Mouse (Mus musculus) embryonic facial prominence, embryonic 14.5 days (tissue): ENCODE measurements around the gene H2-Q6. TPM values are rescaled to one million over a fixed set of nuclear protein-coding genes. Genes with fewer than 3 reads are reported as not detected.
A peak's percentile ranks its signal among the peaks of the same experiment; 100 is the strongest.

Experiments used
- ATAC-seq: fragments of 200-750 bp; cut with Nextera tagmentation; 2 replicates; pipeline ENCODE4 v1.8.0; 2017; ENCODE audit warnings: low read depth, moderate number of reproducible peaks, moderate TSS enrichment
- DNase-seq: peaks from one replicate; pipeline ENCODE4 v3.0.0-alpha.2; 2015; ENCODE audit warnings: low spot score
- H3K27ac ChIP-seq: fragments of 300-500 bp; sonication (generic); replicated peaks from 2 replicates; pipeline ENCODE4 v1.5.1; 2014; ENCODE audit warnings: low read depth, mild to moderate bottlenecking, low read length, moderate library complexity
- H3K27me3 ChIP-seq: fragments of 300-500 bp; sonication (generic); replicated peaks from 2 replicates; pipeline ENCODE4 v1.6.1; 2014; ENCODE audit warnings: low read length; ENCODE audit not compliant: control insufficient read depth, insufficient read depth
- H3K36me3 ChIP-seq: fragments of 300-500 bp; sonication (generic); 2 replicates; pipeline ENCODE4 v1.6.1; 2014; ENCODE audit warnings: low read length, mixed read lengths; ENCODE audit not compliant: control insufficient read depth, insufficient read depth
- H3K4me1 ChIP-seq: fragments of 300-500 bp; sonication (generic); 2 replicates; pipeline ENCODE4 v1.6.1; 2014; ENCODE audit warnings: antibody characterized with exemption, low read length; ENCODE audit not compliant: control insufficient read depth, insufficient read depth
- H3K4me2 ChIP-seq: fragments of 300-500 bp; sonication (generic); 2 replicates; pipeline ENCODE4 v1.6.1; 2014; ENCODE audit warnings: low read depth, mild to moderate bottlenecking, low read length, moderate library complexity, mixed read lengths
- H3K4me3 ChIP-seq: fragments of 300-500 bp; sonication (generic); 2 replicates; pipeline ENCODE4 v1.5.1; 2014; ENCODE audit warnings: low read depth, mild to moderate bottlenecking, low read length
- H3K9ac ChIP-seq: fragments of 300-500 bp; sonication (generic); 2 replicates; pipeline ENCODE4 v1.6.1; 2014; ENCODE audit warnings: low read depth, mild to moderate bottlenecking, low read length, moderate library complexity, mixed read lengths
- H3K9me3 ChIP-seq: fragments of 300-500 bp; sonication (generic); 2 replicates; pipeline ENCODE4 v1.6.1; 2016; ENCODE audit warnings: low read length; ENCODE audit not compliant: control insufficient read depth
- WGBS: fragments of 180-500 bp; shearing (Covaris S2); extraction: QIAGEN DNeasy Blood & Tissue Kit; methylation state at CpG from one replicate; pipeline ENCODE4 v1.1.7; 2014; 5-methylcytosine and 5-hydroxymethylcytosine counted together
- polyA plus RNA-seq: library from polyadenylated mRNA; unstranded; fragments of >200 nt; fragmentation: Nextera tagmentation; extraction: Ambion mirVana; gene quantifications from 2 replicates; pipeline ENCODE4 v1.2.1, GENCODE M21; 2014

Gene H2-Q6
- polyA plus RNA-seq, 1 experiment from 2014 or later: 0.29 TPM

GRCm38 (mm10) chr17:35469842-35470751 is 45.4 kb downstream of the H2-Q6 start, which contains the start of gene H2-Q10:
Gene H2-Q10, plus strand, starts transcription at chr17:35470089.
- ATAC-seq: no peak
- Histone ChIP-seq H3K9ac (peak within 1 kb of the TSS; percentile 48), H3K27me3 (peaks cover 21% of the 10 kb centered on the region), H3K9me3 (no peaks in the 10 kb centered on the region), H3K4me3 (peak within 1 kb of the TSS; percentile 48), H3K4me1 (no peaks in the 10 kb centered on the region), H3K36me3 (no peaks in the 10 kb centered on the region), H3K27ac (no peak within 1 kb of the TSS), H3K4me2 (peak within 1 kb of the TSS; percentile 85)
- 1% methylated on average over 54 of the region's 80 CpGs for WGBS
- DNase-seq: no peak

Other genes starting within 250 kb of the H2-Q6 start
- 16.5 and 17.7 TPM in 2 replicates for gene Aif1, start 248.8 kb upstream of the H2-Q6 start, polyA plus RNA-seq
- 22.2 and 26.9 TPM in 2 replicates for gene Lst1, start 236.4 kb upstream of the H2-Q6 start, polyA plus RNA-seq
- 2.0 and 3.3 TPM in 2 replicates for gene Ltb, start 230.4 kb upstream of the H2-Q6 start, polyA plus RNA-seq
- gene Tnf, start 222.8 kb upstream of the H2-Q6 start, polyA plus RNA-seq: 0.62 and 0.74 TPM in 2 replicates
- 0.34 and 0.40 TPM in 2 replicates for gene Lta, start 219.5 kb upstream of the H2-Q6 start, polyA plus RNA-seq
- gene Gm16181, start 204.0 kb upstream of the H2-Q6 start, polyA plus RNA-seq: 0.47 TPM in 1 of 2 replicates, not detected in the other
- 5.1 and 5.2 TPM in 2 replicates for gene Atp6v1g2, start 191.2 kb upstream of the H2-Q6 start, polyA plus RNA-seq
- gene Nfkbil1, start 189.1 kb upstream of the H2-Q6 start, polyA plus RNA-seq: 3.3 and 4.8 TPM in 2 replicates
- gene Ddx39b, start 183.1 kb upstream of the H2-Q6 start, polyA plus RNA-seq: 347 and 431 TPM in 2 replicates
- 46.9 and 51.7 TPM in 2 replicates for gene H2-D1, start 162.1 kb upstream of the H2-Q6 start, polyA plus RNA-seq
- gene H2-Q1, start 104.4 kb upstream of the H2-Q6 start, polyA plus RNA-seq: 0.25 TPM in 1 of 2 replicates, not detected in the other
- 0.22 and 0.62 TPM in 2 replicates for gene H2-Q2, start 82.6 kb upstream of the H2-Q6 start, polyA plus RNA-seq
- gene H2-Q4, start 45.2 kb upstream of the H2-Q6 start, polyA plus RNA-seq: 1.3 and 2.0 TPM in 2 replicates
- 2.1 and 2.4 TPM in 2 replicates for gene H2-Q7, start 14.3 kb downstream of the H2-Q6 start, polyA plus RNA-seq
- 0.35 TPM in 1 of 2 replicates, not detected in the other for gene H2-Q10, start 45.2 kb downstream of the H2-Q6 start, polyA plus RNA-seq
- gene Pou5f1, start 81.2 kb downstream of the H2-Q6 start, polyA plus RNA-seq: not detected in 2 replicates
- 82.9 and 83.2 TPM in 2 replicates for gene Tcf19, start 92.0 kb downstream of the H2-Q6 start, polyA plus RNA-seq
- gene Cchcr1, start 92.2 kb downstream of the H2-Q6 start, polyA plus RNA-seq: 10.5 and 12.2 TPM in 2 replicates
- 0.59 and 1.9 TPM in 2 replicates for gene Psors1c2, start 108.4 kb downstream of the H2-Q6 start, polyA plus RNA-seq
- 0.97 and 1.3 TPM in 2 replicates for gene Cdsn, start 127.3 kb downstream of the H2-Q6 start, polyA plus RNA-seq
- 0.47 and 1.3 TPM in 2 replicates for gene 2300002M23Rik, start 142.6 kb downstream of the H2-Q6 start, polyA plus RNA-seq
- gene Sfta2, start 176.7 kb downstream of the H2-Q6 start, polyA plus RNA-seq: 0.28 TPM in 1 of 2 replicates, not detected in the other
- 0.04 TPM in 1 of 2 replicates, not detected in the other for gene Gm9573, start 201.8 kb downstream of the H2-Q6 start, polyA plus RNA-seq
- gene Mucl3, start 218.8 kb downstream of the H2-Q6 start, polyA plus RNA-seq: 0.08 TPM in 2 replicates
- 14.2 and 15.1 TPM in 2 replicates for gene Vars2, start 242.7 kb downstream of the H2-Q6 start, polyA plus RNA-seq
- 34.8 and 35.3 TPM in 2 replicates for gene Gtf2h4, start 248.9 kb downstream of the H2-Q6 start, polyA plus RNA-seq